17 mouse cellular contexts compared by ENCODE assay signal in genomic region chr10:83018521-83018920, GRCm38 (mm10). TPM values are rescaled to one million over a fixed set of nuclear protein-coding genes. Genes with fewer than 3 reads are reported as not detected.
A peak's percentile ranks its signal among the peaks of the same experiment; 100 is the strongest.
DNase-seq lines count a peak whose midpoint lies in the region; ATAC-seq and TF ChIP-seq lines count a peak whose summit lies in the region.
"Had no signal": no experiment of that assay in that cellular context is flagged by ENCODE, and none has a peak within 500 bp of the region (broad histone marks: within the 10 kb centered on the region; RNA-seq: fewer than 3 reads in every experiment).

No protein-coding gene starts in this region.

- no peak overlapping the region for H3K4me3 ChIP-seq in spleen, adult 2 months (ENCODE audit: extremely low read depth, insufficient read depth, insufficient read length)
- H3K4me3 ChIP-seq in liver, embryonic 14.5 days (ENCODE audit: insufficient read depth in 1 of 2, low read depth in 2 of 2, low read length in 2 of 2) = peak overlapping the region; percentile 34 to 41
- H3K4me3 ChIP-seq in hindbrain, embryonic 14.5 days (replicated peaks; ENCODE audit: low read length) = no peak overlapping the region
- H3K4me3 ChIP-seq: forebrain, embryonic 15.5 days; hindbrain, embryonic 13.5 days; kidney, embryonic 15.5 days; limb, embryonic 12.5 days; midbrain, embryonic 15.5 days had no signal

- ATAC-seq in erythroblast, adult 5-6 weeks (replicated peaks; ENCODE audit: low FRiP score, poor library complexity, severe bottlenecking) = peak; percentile 43
- peak; percentile 40; the same call in 1 of the 2 replicates for ATAC-seq in liver, embryonic 14.5 days (ENCODE audit: insufficient read depth)
- no peak for ATAC-seq in hindbrain, embryonic 14.5 days (ENCODE audit: low FRiP score)
- ATAC-seq: forebrain, embryonic 15.5 days; intestine, embryonic 16.5 days; Patski had no signal

- peak overlapping the region; percentile 0; the same call in 1 of the 2 replicates for H3K27ac ChIP-seq in spleen, adult 2 months (ENCODE audit: insufficient read depth, low read length)
- peak overlapping the region; percentile 98 for H3K27ac ChIP-seq in liver, embryonic 14.5 days
- no peak overlapping the region for H3K27ac ChIP-seq in hindbrain, embryonic 14.5 days
- H3K27ac ChIP-seq: kidney, embryonic 15.5 days; limb, embryonic 12.5 days had no signal

- no peak for TF ChIP-seq EP300 in liver, embryonic 14.5 days (IDR thresholded peaks at IDR 0.05; ENCODE audit: low read depth)

- H3K27me3 ChIP-seq in spleen, adult 2 months (ENCODE audit: control insufficient read depth, insufficient read depth, low read length) = no peaks in the 10 kb centered on the region
- no peaks in the 10 kb centered on the region for H3K27me3 ChIP-seq in liver, embryonic 14.5 days (ENCODE audit: control insufficient read depth, insufficient read depth, low read length)
- H3K27me3 ChIP-seq in hindbrain, embryonic 14.5 days (ENCODE audit: control insufficient read depth, insufficient read depth, low read length) = no peaks in the 10 kb centered on the region
- H3K27me3 ChIP-seq: forebrain, embryonic 15.5 days; hindbrain, embryonic 13.5 days; kidney, embryonic 15.5 days; midbrain, embryonic 15.5 days; Patski had no signal

- TF ChIP-seq CTCF in spleen, adult 2 months (IDR thresholded peaks at IDR 0.05; ENCODE audit: extremely low read depth, insufficient read depth, insufficient read length, insufficient replicate concordance) = no peak
- no peak for TF ChIP-seq CTCF in liver, embryonic 14.5 days (IDR thresholded peaks at IDR 0.05; ENCODE audit: low read depth)

- 96% methylated on average over 4 of the region's 5 CpGs for WGBS in spleen, adult 2 months
- WGBS in liver, embryonic 14.5 days (ENCODE audit: insufficient replicate concordance) = 20% methylated on average over 5 of the region's 5 CpGs
- 78% methylated on average over 4 of the region's 5 CpGs for WGBS in hindbrain, embryonic 14.5 days

- peak overlapping the region; percentile 78 for H3K9ac ChIP-seq in liver, embryonic 14.5 days (replicated peaks)
- no peak overlapping the region for H3K9ac ChIP-seq in hindbrain, embryonic 14.5 days
- H3K9ac ChIP-seq: forebrain, embryonic 15.5 days; kidney, embryonic 15.5 days; limb, embryonic 12.5 days; midbrain, embryonic 15.5 days had no signal

- no peaks in the 10 kb centered on the region for H3K4me1 ChIP-seq in spleen, adult 2 months (ENCODE audit: control insufficient read depth, insufficient read depth, insufficient read length)
- H3K4me1 ChIP-seq in liver, embryonic 14.5 days (replicated peaks; ENCODE audit: control insufficient read depth in 2 of 2, insufficient read depth in 2 of 2, low read length in 1 of 2) = peaks cover 74 to 75% of the 10 kb centered on the region in 2 experiments
- H3K4me1 ChIP-seq in hindbrain, embryonic 14.5 days (replicated peaks; ENCODE audit: control insufficient read depth, insufficient read depth, low read length) = peaks cover 14% of the 10 kb centered on the region

- no peaks in the 10 kb centered on the region for H3K36me3 ChIP-seq in spleen, adult 2 months (ENCODE audit: control insufficient read depth, insufficient read depth, low read length)
- H3K36me3 ChIP-seq in liver, embryonic 14.5 days (replicated peaks; ENCODE audit: control insufficient read depth, insufficient read depth, low read depth) = no peaks in the 10 kb centered on the region
- H3K36me3 ChIP-seq in hindbrain, embryonic 14.5 days (replicated peaks; ENCODE audit: control insufficient read depth, insufficient read depth) = no peaks in the 10 kb centered on the region
- H3K36me3 ChIP-seq: forebrain, embryonic 15.5 days; hindbrain, embryonic 13.5 days; kidney, embryonic 15.5 days; limb, embryonic 12.5 days; midbrain, embryonic 15.5 days had no signal

- no peaks in the 10 kb centered on the region; the same call in 1 of the 2 replicates for H3K9me3 ChIP-seq in liver, embryonic 14.5 days (ENCODE audit: control insufficient read depth, low read length)
- H3K9me3 ChIP-seq in hindbrain, embryonic 14.5 days (ENCODE audit: control insufficient read depth, low read length) = no peaks in the 10 kb centered on the region
- H3K9me3 ChIP-seq: forebrain, embryonic 15.5 days; hindbrain, embryonic 13.5 days; kidney, embryonic 15.5 days; limb, embryonic 12.5 days; midbrain, embryonic 15.5 days had no signal

- no peak for DNase-seq in spleen, adult 2 months (ENCODE audit: low read depth in 1 of 2, low spot score in 2 of 2)
- no peak for DNase-seq in spleen, postnatal 4 days (ENCODE audit: low spot score in 2 of 2)
- DNase-seq in liver, embryonic 14.5 days (ENCODE audit: low read depth in 3 of 3, low spot score in 3 of 3) = no peak
- no peak for DNase-seq in heart, postnatal 4 days
- DNase-seq in adrenal gland, adult (ENCODE audit: inconsistent age in 2 of 2, low spot score in 1 of 2) = no peak
- DNase-seq in hindbrain, embryonic 14.5 days (ENCODE audit: low spot score) = no peak
- DNase-seq: adrenal gland, postnatal 36 days; cerebellum, postnatal 25 days; thymus, adult 18-20 months had no signal

- no peak for TF ChIP-seq POLR2A in spleen, adult 2 months (IDR thresholded peaks at IDR 0.05; ENCODE audit: low read depth, low read length)

- H3K4me2 ChIP-seq in liver, embryonic 14.5 days (ENCODE audit: low read depth) = peak overlapping the region; percentile 80
- H3K4me2 ChIP-seq in hindbrain, embryonic 14.5 days (replicated peaks) = no peak overlapping the region
- H3K4me2 ChIP-seq: forebrain, embryonic 15.5 days; hindbrain, embryonic 13.5 days; kidney, embryonic 15.5 days; limb, embryonic 12.5 days; midbrain, embryonic 15.5 days had no signal

RNA-seq across cellular contexts. Expression of gene Chst11, which starts 33.2 kb away (rescaled TPM):
- polyA plus RNA-seq in spleen, adult 2 months (2012; rRNA removed) = 9.2 and 13.6 TPM in 2 replicates
- total RNA-seq in erythroblast, adult 5-6 weeks (2015; ENCODE audit: low replicate concordance) = 1.7 and 7.3 TPM in 2 replicates
- 7.0 and 9.5 TPM in 2 replicates for total RNA-seq in erythroblast, adult 5-6 weeks (2017; ENCODE audit: low replicate concordance)
- polyA plus RNA-seq in liver, embryonic 14.5 days (2012; rRNA removed) = 5.2 TPM in 2 replicates
- 1.8 and 2.0 TPM in 2 replicates for polyA plus RNA-seq in liver, embryonic 14.5 days (2014; fragmentation: Nextera tagmentation; extraction: Ambion mirVana)
- 1 to 10 TPM; 3.6 to 5.2 TPM for total RNA-seq in heart, postnatal 4 days (2021)
- polyA plus RNA-seq in hindbrain, embryonic 14.5 days (2014; fragmentation: Nextera tagmentation; extraction: Ambion mirVana) = 5.0 and 5.4 TPM in 2 replicates

Comparison
In these comparisons a context has a peak if more than half of its experiments do, and no peak if none do; other contexts are left out.
1. H3K4me3 ChIP-seq: peak in liver, embryonic 14.5 days (2 of 2); none in spleen, adult 2 months (single experiment) and hindbrain, embryonic 14.5 days (single experiment).